Mouse (Mus musculus) bone marrow macrophage, adult 2 months (primary cell): ENCODE measurements around the gene Slc38a1. TPM values are rescaled to one million over a fixed set of nuclear protein-coding genes. Genes with fewer than 3 reads are reported as not detected.

Experiments used
- H3K27ac ChIP-seq: 2 replicates; pipeline ENCODE4 v1.5.1; 2012; ENCODE audit warnings: low read depth, low read length; ENCODE audit not compliant: insufficient read depth
- H3K4me1 ChIP-seq: 2 replicates; pipeline ENCODE4 v1.6.1; 2012; ENCODE audit warnings: low read length; ENCODE audit not compliant: control insufficient read depth, insufficient read depth
- H3K4me3 ChIP-seq: 2 replicates; pipeline ENCODE4 v1.5.1; 2012; ENCODE audit warnings: mild to moderate bottlenecking, low read length, moderate library complexity; ENCODE audit not compliant: insufficient read depth
- CTCF ChIP-seq: IDR thresholded peaks from 2 replicates; pipeline ENCODE4 v1.5.1; 2012; ENCODE audit warnings: low read depth, mild to moderate bottlenecking, low read length, moderate library complexity
- POLR2A ChIP-seq: IDR thresholded peaks from 2 replicates; pipeline ENCODE4 v1.6.1; 2012; ENCODE audit warnings: mild to moderate bottlenecking, low read depth, low read length, borderline replicate concordance
- polyA plus RNA-seq: library from polyadenylated mRNA; stranded (reverse); fragments of >200 nt; gene quantifications from 2 replicates; pipeline ENCODE4 v1.2.4, GENCODE M21; 2012; ENCODE audit not compliant: missing spikeins, insufficient read depth, insufficient read length

Gene Slc38a1
- polyA plus RNA-seq, 1 experiment, result 31.5 TPM

DNA sequence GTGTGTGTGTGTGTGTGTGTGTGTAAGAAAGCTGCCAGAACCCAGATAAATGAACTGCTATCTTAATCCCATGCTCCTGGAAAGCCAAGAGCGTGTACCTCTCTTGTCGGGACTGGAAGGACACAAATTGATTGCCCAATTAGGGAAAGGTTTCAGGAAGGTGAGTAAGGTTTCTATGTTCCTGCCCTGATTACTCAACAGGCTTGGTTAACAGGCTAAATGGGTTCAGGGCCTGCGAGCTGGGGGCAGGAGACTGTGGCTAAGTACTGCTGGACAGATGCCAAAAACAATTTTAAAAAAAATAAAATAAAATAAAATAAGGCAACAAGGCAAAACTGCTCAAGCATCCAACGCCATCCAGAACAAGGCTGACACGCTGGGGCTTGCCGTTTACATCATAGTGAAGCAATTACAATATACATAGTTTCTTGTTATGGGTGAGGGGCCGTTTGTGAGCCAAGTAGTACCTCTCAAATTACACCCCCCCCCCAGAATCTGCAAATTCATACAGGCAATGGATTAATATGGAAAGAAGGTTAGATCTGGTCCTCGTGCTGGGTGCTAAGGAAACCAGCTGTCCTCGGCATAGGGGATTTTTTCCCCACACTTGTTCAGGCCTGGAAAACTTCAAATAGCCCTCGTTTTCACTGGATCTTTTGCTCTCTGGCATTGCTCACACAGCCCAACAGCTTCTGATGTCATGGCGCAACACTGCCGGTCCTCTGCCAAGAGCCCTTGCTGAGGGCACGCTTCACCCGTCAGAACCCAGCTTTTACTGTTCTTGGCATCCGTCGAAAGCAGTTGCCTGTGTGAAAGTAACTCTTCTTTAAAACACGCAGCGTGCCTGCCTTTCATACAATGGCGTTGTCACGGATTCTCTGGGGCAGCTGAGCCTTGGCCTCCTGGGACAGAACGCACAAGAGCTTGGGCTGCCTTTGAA, 95.2 kb downstream of the Slc38a1 start:
- Histone ChIP-seq H3K27ac (no peak overlapping the region), H3K4me3 (no peak overlapping the region), H3K4me1 (0 out of 2 replicates have a peak, but pooled peaks cover 2% of the 10 kb centered on the region)
- TF ChIP-seq POLR2A, result no peak
- TF ChIP-seq CTCF, result no peak

DNA sequence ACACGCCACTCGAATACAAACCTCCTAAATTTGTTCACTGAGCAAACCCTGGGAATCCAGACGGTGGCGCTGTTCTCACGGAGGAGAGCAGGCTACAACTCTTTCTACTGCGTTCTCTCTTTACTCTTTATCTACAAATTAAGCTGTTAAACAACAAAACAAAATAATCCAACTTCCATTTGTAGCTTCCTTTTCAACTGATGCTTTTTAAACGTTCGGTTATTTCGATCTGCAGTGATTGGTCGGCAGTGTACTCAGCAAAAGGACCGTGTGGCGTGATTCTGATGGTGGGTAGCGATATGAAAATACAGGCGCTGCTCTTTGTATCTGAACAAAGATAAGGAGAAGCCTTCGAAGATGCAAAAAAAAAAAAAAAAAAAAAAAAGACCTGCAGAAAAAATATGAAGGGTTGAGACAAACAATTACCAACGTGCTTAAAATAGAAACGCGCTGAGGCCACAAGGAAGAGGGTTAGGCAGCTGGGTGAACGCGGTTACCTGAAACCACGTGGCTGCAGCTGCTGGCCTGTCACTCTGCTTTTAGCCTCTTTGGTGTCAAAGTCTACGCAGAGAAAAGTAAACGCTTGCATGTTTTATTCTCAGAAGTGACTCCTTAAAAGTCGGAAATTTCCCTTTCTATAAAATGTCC, 99.4 kb downstream of the Slc38a1 start:
- no peak overlapping the region for H3K27ac ChIP-seq
- H3K4me1 ChIP-seq, result peaks cover 5% of the 10 kb centered on the region
- TF ChIP-seq CTCF, result peak; percentile 88
- TF ChIP-seq POLR2A, result no peak
- peak overlapping the region; percentile 63 for H3K4me3 ChIP-seq

DNA sequence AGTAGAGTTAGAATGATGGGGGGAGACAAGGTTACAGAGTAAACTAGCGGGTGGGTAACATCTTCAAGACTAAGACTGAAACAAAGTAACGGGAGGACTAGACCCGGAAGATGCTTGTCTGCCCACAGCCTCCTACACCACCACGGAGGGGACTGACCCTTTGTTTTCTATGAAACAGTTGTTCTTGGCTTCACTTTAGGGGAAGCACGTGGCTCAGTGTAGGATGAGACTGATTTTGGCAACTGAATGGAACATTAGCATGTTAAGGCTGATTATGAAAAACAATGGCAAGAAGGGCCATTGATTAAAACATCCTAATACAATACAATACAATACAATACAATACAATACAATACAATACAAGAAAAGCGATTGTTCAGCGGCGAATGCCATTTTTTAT, 100.6 kb downstream of the Slc38a1 start:
- TF ChIP-seq CTCF, result no peak
- no peak for TF ChIP-seq POLR2A
- no peak overlapping the region for H3K27ac ChIP-seq

GRCm38 (mm10) chr15:96537272-96537671, 105.4 kb downstream of the Slc38a1 start:
- no peak overlapping the region for H3K4me3 ChIP-seq
- TF ChIP-seq POLR2A, result no peak
- no peak for TF ChIP-seq CTCF
- peaks cover 3% of the 10 kb centered on the region for H3K4me1 ChIP-seq
- no peak overlapping the region for H3K27ac ChIP-seq

More for the DNA sequence above, 100.6 kb downstream of the Slc38a1 start:
- H3K4me1 ChIP-seq, result peaks cover 5% of the 10 kb centered on the region
- no peak overlapping the region for H3K4me3 ChIP-seq

DNA sequence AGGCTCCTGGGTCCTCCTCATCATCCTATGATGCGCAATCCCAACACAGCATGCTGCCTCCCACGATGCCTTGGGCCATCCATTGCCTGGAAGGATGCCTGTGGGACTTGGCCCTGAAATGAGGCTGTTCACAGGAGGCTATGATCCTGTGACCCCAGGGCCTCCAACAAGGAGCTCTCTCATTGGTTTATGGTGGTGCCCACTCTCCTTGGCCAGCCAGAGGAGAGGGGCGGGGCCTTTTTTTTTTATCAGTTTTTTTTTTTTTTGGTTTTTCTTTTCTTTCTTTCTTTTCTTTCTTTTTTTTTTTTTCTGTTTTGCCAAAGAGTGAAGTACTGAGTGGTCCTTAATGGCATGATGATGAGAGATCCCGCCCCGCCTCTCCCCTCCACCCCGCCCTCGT, 106.3 kb downstream of the Slc38a1 start:
- H3K4me1 ChIP-seq, result peaks cover 3% of the 10 kb centered on the region
- no peak for TF ChIP-seq CTCF
- no peak for TF ChIP-seq POLR2A
- no peak overlapping the region for H3K4me3 ChIP-seq
- no peak overlapping the region for H3K27ac ChIP-seq

GRCm38 (mm10) chr15:96527686-96528085, 115.0 kb downstream of the Slc38a1 start:
- H3K27ac ChIP-seq, result no peak overlapping the region
- no peak overlapping the region for H3K4me3 ChIP-seq
- H3K4me1 ChIP-seq, result no peaks in the 10 kb centered on the region
- TF ChIP-seq CTCF (no peak), POLR2A (no peak)

- Histone ChIP-seq H3K4me1 (no peaks in the 10 kb centered on the region), H3K27ac (no peak overlapping the region), H3K4me3 (no peak overlapping the region)
- TF ChIP-seq POLR2A (no peak), CTCF (no peak)
Measured at GRCm38 (mm10) chr15:96524239-96524738, 118.4 kb downstream of the Slc38a1 start.

Other genes starting within 250 kb of the Slc38a1 start
- 54.7 and 56.0 TPM in 2 replicates for gene Scaf11, start 182.1 kb downstream of the Slc38a1 start, polyA plus RNA-seq
- 80.7 and 83.9 TPM in 2 replicates for gene Slc38a2, start 56.8 kb upstream of the Slc38a1 start, polyA plus RNA-seq